Mouse (Mus musculus) intestine, embryonic 14.5 days (tissue): ENCODE measurements around the gene Srsf6. TPM values are rescaled to one million over a fixed set of nuclear protein-coding genes. Genes with fewer than 3 reads are reported as not detected.

Experiments
- ATAC-seq: fragments of 200-750 bp; cut with Nextera tagmentation; replicated peaks from 2 replicates; pipeline ENCODE4 v1.8.0; 2017; ENCODE audit warnings: low read depth, moderate number of reproducible peaks, moderate TSS enrichment, moderate library complexity; ENCODE audit not compliant: low FRiP score, low TSS enrichment
- DNase-seq: peaks from one replicate; pipeline ENCODE4 v3.0.0-alpha.2; 2018; ENCODE audit warnings: low spot score
- H3K27ac ChIP-seq: fragments of 300-500 bp; sonication (generic); 2 replicates; pipeline ENCODE4 v1.5.1; 2014; ENCODE audit warnings: low read depth, mild to moderate bottlenecking, control low read depth
- H3K27me3 ChIP-seq: fragments of 300-500 bp; sonication (generic); replicated peaks from 2 replicates; pipeline ENCODE4 v1.6.1; 2014; ENCODE audit warnings: low read length, control low read depth; ENCODE audit not compliant: control insufficient read depth, insufficient read depth
- H3K36me3 ChIP-seq: fragments of 300-500 bp; sonication (generic); 2 replicates; pipeline ENCODE4 v1.6.1; 2014; ENCODE audit warnings: low read length, control low read depth; ENCODE audit not compliant: control insufficient read depth, insufficient read depth
- H3K4me1 ChIP-seq: fragments of 300-500 bp; sonication (generic); replicated peaks from 2 replicates; pipeline ENCODE4 v1.6.1; 2014; ENCODE audit warnings: low read length, control low read depth, mixed read lengths; ENCODE audit not compliant: control insufficient read depth, insufficient read depth
- H3K4me2 ChIP-seq: fragments of 300-500 bp; sonication (generic); 2 replicates; pipeline ENCODE4 v1.6.1; 2014; ENCODE audit warnings: low read length
- H3K4me3 ChIP-seq: fragments of 300-500 bp; sonication (generic); 2 replicates; pipeline ENCODE4 v1.5.1; 2014; ENCODE audit warnings: low read depth, low read length, control low read depth, mixed read lengths
- H3K9ac ChIP-seq: fragments of 300-500 bp; sonication (generic); 2 replicates; pipeline ENCODE4 v1.6.1; 2014; ENCODE audit warnings: mild to moderate bottlenecking, low read length
- H3K9me3 ChIP-seq: fragments of 300-500 bp; sonication (generic); 2 replicates; pipeline ENCODE4 v1.6.1; 2016; ENCODE audit warnings: low read length, control low read depth; ENCODE audit not compliant: control insufficient read depth
- WGBS: fragments of 180-500 bp; shearing (Covaris S2); extraction: QIAGEN DNeasy Blood & Tissue Kit; methylation state at CpG from one replicate; pipeline ENCODE4 v1.1.7; 2014; 5-methylcytosine and 5-hydroxymethylcytosine counted together
- polyA plus RNA-seq: library from polyadenylated mRNA; unstranded; fragments of >200 nt; fragmentation: Nextera tagmentation; extraction: Ambion mirVana; gene quantifications from 2 replicates; pipeline ENCODE4 v1.2.1, GENCODE M21; 2014

Gene Srsf6
- polyA plus RNA-seq, 1 experiment from 2014 or later, result 193 TPM

DNA sequence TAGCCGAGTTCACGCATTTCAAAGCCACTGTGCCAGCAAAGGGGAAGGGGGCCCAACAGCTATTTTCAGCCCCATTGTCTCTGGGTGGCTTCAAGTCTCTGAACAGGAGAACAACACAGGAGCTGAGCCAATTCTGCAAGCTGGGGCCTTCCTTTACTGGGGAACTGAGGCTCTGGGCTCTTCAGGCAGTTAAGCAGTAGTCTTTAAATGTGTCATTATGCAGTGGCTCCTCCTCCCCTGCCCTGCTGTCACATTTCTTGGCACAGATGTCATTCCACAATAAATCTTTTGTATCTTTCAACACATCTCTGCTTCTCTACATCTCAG, 30.8 kb upstream of the Srsf6 start:
- WGBS, result 37% methylated on average over 2 of the region's 2 CpGs
- Histone ChIP-seq H3K9me3 (no peaks in the 10 kb centered on the region), H3K27ac (peak overlapping the region; percentile 62; the same call in 1 of the 2 replicates), H3K4me3 (no peak overlapping the region), H3K36me3 (no peaks in the 10 kb centered on the region), H3K9ac (no peak overlapping the region), H3K27me3 (no peaks in the 10 kb centered on the region), H3K4me2 (no peak overlapping the region), H3K4me1 (no peaks in the 10 kb centered on the region)
- peak; percentile 47; the same call in 1 of the 2 replicates for ATAC-seq
- no peak for DNase-seq

DNA sequence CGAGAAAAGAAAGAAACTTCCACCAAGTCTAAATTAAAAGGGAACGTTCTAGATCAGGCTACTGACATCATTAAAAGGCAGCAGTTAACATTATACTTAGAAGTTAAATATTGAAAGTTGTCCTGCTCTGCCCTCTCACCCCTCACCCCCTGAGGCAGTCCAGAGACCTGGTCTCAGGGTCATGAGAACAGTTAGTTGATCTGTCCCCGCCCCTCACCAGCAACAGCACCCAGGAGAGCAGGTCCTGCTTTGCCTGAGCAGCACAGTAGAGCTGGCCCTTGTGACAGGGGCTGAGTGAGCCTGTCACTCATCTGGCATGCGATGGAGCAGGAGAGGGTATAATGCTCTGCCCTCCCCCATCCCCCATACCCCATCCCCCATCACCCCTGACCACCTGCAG, 25.4 kb upstream of the Srsf6 start:
- H3K27ac ChIP-seq, result no peak overlapping the region
- WGBS, result 61% methylated on average over 4 of the region's 4 CpGs
- H3K4me1 ChIP-seq, result no peaks in the 10 kb centered on the region
- H3K36me3 ChIP-seq, result no peaks in the 10 kb centered on the region
- H3K4me3 ChIP-seq, result no peak overlapping the region
- DNase-seq, result no peak
- no peaks in the 10 kb centered on the region for H3K27me3 ChIP-seq
- ATAC-seq, result no peak
- H3K9me3 ChIP-seq, result no peaks in the 10 kb centered on the region
- H3K4me2 ChIP-seq, result no peak overlapping the region
- no peak overlapping the region for H3K9ac ChIP-seq

DNA sequence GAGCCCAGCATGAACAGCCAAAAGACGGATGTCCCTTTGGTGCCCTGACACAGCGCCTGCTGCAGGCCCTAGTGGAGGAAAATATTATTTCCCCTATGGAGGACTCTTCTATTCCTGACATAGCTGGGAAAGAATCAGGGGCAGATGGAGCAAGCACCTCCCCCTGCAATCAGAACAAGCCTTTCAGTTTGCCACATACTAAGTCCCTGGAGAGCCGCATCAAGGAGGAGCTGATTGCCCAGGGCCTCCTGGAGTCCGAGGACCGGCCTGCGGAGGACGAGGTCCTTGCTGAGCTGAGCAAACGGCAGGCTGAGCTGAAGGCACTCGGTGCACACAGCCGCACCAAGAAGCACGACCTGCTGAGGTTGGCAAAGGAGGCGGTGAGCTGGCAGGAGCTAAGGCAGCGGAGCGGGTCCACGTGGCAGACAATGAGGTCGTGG, 23.3 kb upstream of the Srsf6 start:
- no peak overlapping the region for H3K9ac ChIP-seq
- H3K27me3 ChIP-seq, result no peaks in the 10 kb centered on the region
- no peaks in the 10 kb centered on the region for H3K36me3 ChIP-seq
- H3K27ac ChIP-seq, result no peak overlapping the region
- no peaks in the 10 kb centered on the region for H3K4me1 ChIP-seq
- no peak overlapping the region for H3K4me3 ChIP-seq
- ATAC-seq, result no peak
- 54% methylated on average over 16 of the region's 16 CpGs for WGBS
- DNase-seq, result no peak
- H3K4me2 ChIP-seq, result no peak overlapping the region
- H3K9me3 ChIP-seq, result no peaks in the 10 kb centered on the region

DNA sequence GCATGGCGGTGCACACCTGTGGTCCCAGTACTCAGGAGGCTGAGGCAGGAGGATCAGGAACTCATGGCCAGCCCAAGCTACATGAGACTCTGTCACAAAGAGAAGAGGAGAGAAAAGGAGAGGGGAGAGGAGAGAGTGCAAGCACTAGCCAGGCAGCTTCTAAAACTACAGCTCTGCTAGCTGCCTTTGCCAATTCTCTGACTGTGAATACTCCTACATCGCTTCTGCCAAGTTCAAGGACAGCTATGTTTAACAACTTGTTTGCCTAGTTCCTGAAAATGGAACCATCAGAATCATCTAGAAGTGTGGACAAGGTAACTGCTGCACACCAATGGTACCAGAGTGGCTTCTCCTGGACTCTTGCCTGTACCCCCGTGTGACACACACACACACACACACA, 17.3 kb upstream of the Srsf6 start:
- Histone ChIP-seq H3K27ac (no peak overlapping the region), H3K4me2 (no peak overlapping the region), H3K27me3 (no peaks in the 10 kb centered on the region), H3K9me3 (no peaks in the 10 kb centered on the region), H3K4me3 (no peak overlapping the region), H3K9ac (no peak overlapping the region), H3K4me1 (no peaks in the 10 kb centered on the region), H3K36me3 (no peaks in the 10 kb centered on the region)
- WGBS, result 65% methylated on average over 3 of the region's 3 CpGs
- ATAC-seq (no peak), DNase-seq (no peak)

DNA sequence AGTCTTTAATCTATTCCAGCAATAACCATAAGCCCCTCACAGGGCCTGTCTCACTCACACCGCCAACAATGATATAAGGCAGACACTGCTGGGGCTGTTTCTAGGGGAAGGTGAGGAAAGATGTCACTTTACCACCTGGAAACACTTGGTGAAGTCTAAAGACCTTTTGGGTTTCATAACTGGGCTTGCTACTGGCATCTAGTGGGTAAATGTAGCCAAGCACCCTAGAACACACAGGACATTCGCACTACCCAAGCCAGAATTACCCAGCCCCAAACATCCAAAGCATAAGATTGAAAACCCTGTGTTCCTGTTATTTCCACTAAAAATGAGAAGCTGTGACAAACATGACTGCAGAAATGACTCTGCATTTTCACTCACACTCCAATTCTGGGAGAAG, 16.8 kb upstream of the Srsf6 start:
- H3K9ac ChIP-seq, result no peak overlapping the region
- DNase-seq, result no peak
- WGBS, result 41% methylated on average over 2 of the region's 2 CpGs
- H3K4me3 ChIP-seq, result no peak overlapping the region
- H3K4me1 ChIP-seq, result no peaks in the 10 kb centered on the region
- H3K36me3 ChIP-seq, result no peaks in the 10 kb centered on the region
- no peak for ATAC-seq
- H3K27ac ChIP-seq, result no peak overlapping the region
- no peaks in the 10 kb centered on the region for H3K9me3 ChIP-seq
- no peak overlapping the region for H3K4me2 ChIP-seq
- H3K27me3 ChIP-seq, result no peaks in the 10 kb centered on the region

DNA sequence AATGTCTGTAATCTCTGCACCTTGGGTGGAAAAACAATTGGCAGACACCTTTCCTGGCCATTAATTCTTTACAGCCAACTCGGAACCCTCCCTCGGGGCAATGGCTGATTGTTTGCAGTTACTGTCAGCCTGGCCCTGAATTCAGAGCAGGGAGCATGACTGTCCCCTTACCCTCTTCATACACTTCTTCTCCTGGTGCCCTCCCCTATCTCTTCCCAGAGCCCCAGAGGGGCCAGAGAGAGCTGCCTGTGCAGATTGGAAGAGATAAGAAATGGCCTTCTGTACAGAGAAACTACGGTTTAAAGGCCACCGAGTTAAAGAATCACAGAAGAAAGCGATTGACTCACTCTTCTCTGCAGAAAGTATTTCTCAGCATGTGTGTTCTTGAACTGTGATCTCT, 11.4 kb upstream of the Srsf6 start:
- no peak for ATAC-seq

DNA sequence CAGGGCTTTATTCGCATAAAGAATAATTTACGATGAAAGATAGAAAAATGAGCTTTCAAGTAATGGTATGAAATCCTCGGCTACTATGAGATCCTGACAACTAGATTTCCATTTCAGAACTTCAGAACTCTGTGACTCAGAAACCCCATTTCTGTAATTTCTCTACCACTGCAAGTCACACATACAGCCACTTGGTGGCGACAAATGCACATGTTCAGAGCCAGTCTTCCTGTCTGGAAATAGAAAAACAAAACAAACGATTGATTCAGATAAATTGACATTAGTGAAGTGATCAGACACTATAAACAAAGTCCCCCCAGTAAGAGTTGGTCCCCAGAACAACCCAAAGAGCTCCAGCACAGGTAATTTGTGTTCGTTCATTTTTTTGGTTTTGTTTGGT, 9.1 kb upstream of the Srsf6 start:
- no peaks in the 10 kb centered on the region for H3K9me3 ChIP-seq
- H3K4me2 ChIP-seq, result no peak overlapping the region
- 0 out of 2 replicates have a peak, but pooled peaks have one; percentile 2 for ATAC-seq
- no peak overlapping the region for H3K4me3 ChIP-seq
- WGBS, result 14% methylated on average over 6 of the region's 6 CpGs
- no peaks in the 10 kb centered on the region for H3K4me1 ChIP-seq
- no peaks in the 10 kb centered on the region for H3K36me3 ChIP-seq
- no peak overlapping the region for H3K9ac ChIP-seq
- no peak for DNase-seq
- H3K27ac ChIP-seq, result no peak overlapping the region
- no peaks in the 10 kb centered on the region for H3K27me3 ChIP-seq

More for the DNA sequence above, 11.4 kb upstream of the Srsf6 start:
- no peak for DNase-seq
- no peaks in the 10 kb centered on the region for H3K4me1 ChIP-seq
- no peak overlapping the region for H3K4me2 ChIP-seq
- no peak overlapping the region for H3K9ac ChIP-seq
- H3K27ac ChIP-seq, result no peak overlapping the region
- no peak overlapping the region for H3K4me3 ChIP-seq
- no peaks in the 10 kb centered on the region for H3K27me3 ChIP-seq
- 41% methylated on average over 5 of the region's 5 CpGs for WGBS
- no peaks in the 10 kb centered on the region for H3K9me3 ChIP-seq
- no peaks in the 10 kb centered on the region for H3K36me3 ChIP-seq

DNA sequence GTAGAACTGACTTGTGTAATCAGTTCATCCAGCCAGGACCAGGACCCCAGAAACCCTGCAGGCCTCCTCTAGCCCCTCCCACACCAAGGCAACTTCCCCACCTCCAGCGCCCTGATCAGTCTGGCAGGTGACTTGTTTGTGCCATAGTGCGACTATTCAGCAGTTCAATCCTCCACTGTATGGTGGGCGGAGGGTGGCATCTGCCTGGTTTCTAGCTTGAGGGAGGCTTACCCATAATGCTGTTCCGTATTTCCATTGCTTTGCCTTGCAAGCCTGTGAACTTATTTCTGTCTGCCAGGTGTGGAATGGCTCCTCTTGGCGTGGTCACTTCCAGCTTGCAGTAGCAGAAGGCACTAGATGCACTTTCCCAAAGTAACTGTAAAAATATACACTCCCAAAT, 8.5 kb upstream of the Srsf6 start:
- DNase-seq, result no peak
- H3K4me1 ChIP-seq, result no peaks in the 10 kb centered on the region
- H3K27ac ChIP-seq, result no peak overlapping the region
- no peak for ATAC-seq
- H3K4me3 ChIP-seq, result no peak overlapping the region
- no peaks in the 10 kb centered on the region for H3K27me3 ChIP-seq
- no peak overlapping the region for H3K9ac ChIP-seq
- H3K4me2 ChIP-seq, result no peak overlapping the region
- WGBS, result 72% methylated on average over 5 of the region's 5 CpGs
- no peaks in the 10 kb centered on the region for H3K9me3 ChIP-seq
- H3K36me3 ChIP-seq, result no peaks in the 10 kb centered on the region

DNA sequence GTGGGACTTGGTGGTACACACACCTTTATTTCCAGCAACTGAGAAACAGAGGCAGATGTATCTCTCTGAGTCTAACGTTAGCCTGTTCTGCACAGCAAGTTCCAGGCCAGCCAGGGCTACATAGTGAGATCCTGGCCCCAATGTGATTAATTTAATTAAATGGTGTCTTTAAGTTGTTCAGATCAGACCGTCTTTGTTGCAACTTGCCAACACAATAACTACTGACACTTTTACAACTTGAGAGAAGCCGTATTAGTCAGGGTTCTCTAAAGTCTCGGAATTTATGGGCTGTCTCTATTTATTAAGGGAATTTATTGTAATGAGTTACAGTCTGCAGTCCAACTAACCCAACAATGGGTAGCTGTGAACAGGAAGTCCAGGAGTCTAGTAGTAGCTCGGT, 7.2 kb upstream of the Srsf6 start:
- Histone ChIP-seq H3K27ac (no peak overlapping the region), H3K9me3 (no peaks in the 10 kb centered on the region), H3K9ac (no peak overlapping the region), H3K4me3 (no peak overlapping the region), H3K4me2 (no peak overlapping the region), H3K4me1 (no peaks in the 10 kb centered on the region), H3K27me3 (peaks cover 1% of the 10 kb centered on the region; the same call in 1 of the 2 replicates), H3K36me3 (no peaks in the 10 kb centered on the region)
- DNase-seq, result no peak
- ATAC-seq, result no peak
- 66% methylated on average over 5 of the region's 5 CpGs for WGBS
